Mouse (Mus musculus) lung, embryonic 15.5 days (tissue): Measurements from ENCODE around the gene Bmper. TPM values are rescaled to one million over a fixed set of nuclear protein-coding genes. Genes with fewer than 3 reads are reported as not detected.

Experiments used
- ATAC-seq: fragments of 200-750 bp; cut with Nextera tagmentation; 2 replicates; pipeline ENCODE4 v1.8.0; 2017; ENCODE audit warnings: moderate number of reproducible peaks, borderline replicate concordance; ENCODE audit not compliant: low FRiP score, low TSS enrichment; ENCODE audit errors: extremely low read depth
- H3K27ac ChIP-seq: fragments of 300-500 bp; sonication (generic); 2 replicates; pipeline ENCODE4 v1.5.1; 2015; ENCODE audit warnings: moderate library complexity, mild to moderate bottlenecking, inconsistent platforms
- H3K27me3 ChIP-seq: fragments of 300-500 bp; sonication (generic); 2 replicates; pipeline ENCODE4 v1.6.1; 2015; ENCODE audit warnings: inconsistent platforms
- H3K36me3 ChIP-seq: fragments of 300-500 bp; sonication (generic); 2 replicates; pipeline ENCODE4 v1.6.1; 2015; ENCODE audit warnings: inconsistent platforms
- H3K4me1 ChIP-seq: fragments of 300-500 bp; sonication (generic); 2 replicates; pipeline ENCODE4 v1.6.1; 2015; ENCODE audit warnings: inconsistent platforms
- H3K4me2 ChIP-seq: fragments of 300-500 bp; sonication (generic); 2 replicates; pipeline ENCODE4 v1.6.1; 2015; ENCODE audit warnings: inconsistent platforms, mild to moderate bottlenecking, moderate library complexity
- H3K4me3 ChIP-seq: fragments of 300-500 bp; sonication (generic); 2 replicates; pipeline ENCODE4 v1.5.1; 2015; ENCODE audit warnings: mild to moderate bottlenecking, inconsistent platforms
- H3K9ac ChIP-seq: fragments of 300-500 bp; sonication (generic); 2 replicates; pipeline ENCODE4 v1.6.1; 2015; ENCODE audit warnings: inconsistent platforms
- H3K9me3 ChIP-seq: fragments of 300-500 bp; sonication (generic); 2 replicates; pipeline ENCODE4 v1.6.1; 2016; ENCODE audit warnings: inconsistent platforms
- WGBS: fragments of 180-500 bp; shearing (Covaris S2); methylation state at CpG from one replicate; pipeline ENCODE4 v1.1.7; 2015; 5-methylcytosine and 5-hydroxymethylcytosine counted together
- polyA plus RNA-seq: library from polyadenylated mRNA; unstranded; fragments of >200 nt; fragmentation: Nextera tagmentation; extraction: Ambion mirVana; gene quantifications from 2 replicates; pipeline ENCODE4 v1.2.1, GENCODE M21; 2015

Bmper gene
- polyA plus RNA-seq, 1 experiment from 2014 or later = 26.5 TPM

DNA sequence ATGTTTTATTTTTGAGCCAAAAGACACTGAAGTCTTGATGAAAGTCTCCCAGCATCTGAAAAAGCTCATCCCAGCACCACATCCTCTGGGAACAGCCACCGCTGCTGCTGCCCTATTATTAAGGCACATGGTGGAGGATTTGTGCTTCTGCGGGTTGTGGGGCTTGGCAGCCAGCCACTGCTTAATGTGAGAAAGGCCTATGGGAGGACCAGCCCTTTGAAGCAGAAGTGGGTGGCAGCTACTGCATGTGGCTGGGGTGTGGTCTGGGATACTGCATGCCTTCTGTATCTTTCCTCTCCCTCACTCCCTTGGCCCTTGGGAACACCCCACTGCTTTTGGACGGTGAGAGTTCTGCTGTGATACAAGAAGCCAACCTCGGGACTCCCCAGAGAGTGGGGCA lies 237.8 kb downstream of the Bmper start:
- H3K27ac ChIP-seq = no peak overlapping the region
- no peaks in the 10 kb centered on the region for H3K27me3 ChIP-seq
- H3K4me3 ChIP-seq = no peak overlapping the region
- WGBS = 42% methylated on average over 4 of the region's 4 CpGs
- peaks cover 13% of the 10 kb centered on the region; the same call in 1 of the 2 replicates for H3K4me1 ChIP-seq
- no peak overlapping the region for H3K4me2 ChIP-seq
- H3K9me3 ChIP-seq = no peaks in the 10 kb centered on the region
- ATAC-seq = peak; percentile 62; the same call in 1 of the 2 replicates
- no peaks in the 10 kb centered on the region for H3K36me3 ChIP-seq
- no peak overlapping the region for H3K9ac ChIP-seq

GRCm38 (mm10) chr9:23462949-23463608 lies 240.2 kb downstream of the Bmper start:
- WGBS = 37% methylated on average over 3 of the region's 3 CpGs
- Histone ChIP-seq H3K4me3 (no peak overlapping the region), H3K27ac (no peak overlapping the region), H3K27me3 (no peaks in the 10 kb centered on the region), H3K36me3 (no peaks in the 10 kb centered on the region), H3K4me2 (no peak overlapping the region), H3K4me1 (peaks cover 5% of the 10 kb centered on the region; the same call in 1 of the 2 replicates), H3K9me3 (no peaks in the 10 kb centered on the region), H3K9ac (no peak overlapping the region)
- ATAC-seq = no peak

DNA sequence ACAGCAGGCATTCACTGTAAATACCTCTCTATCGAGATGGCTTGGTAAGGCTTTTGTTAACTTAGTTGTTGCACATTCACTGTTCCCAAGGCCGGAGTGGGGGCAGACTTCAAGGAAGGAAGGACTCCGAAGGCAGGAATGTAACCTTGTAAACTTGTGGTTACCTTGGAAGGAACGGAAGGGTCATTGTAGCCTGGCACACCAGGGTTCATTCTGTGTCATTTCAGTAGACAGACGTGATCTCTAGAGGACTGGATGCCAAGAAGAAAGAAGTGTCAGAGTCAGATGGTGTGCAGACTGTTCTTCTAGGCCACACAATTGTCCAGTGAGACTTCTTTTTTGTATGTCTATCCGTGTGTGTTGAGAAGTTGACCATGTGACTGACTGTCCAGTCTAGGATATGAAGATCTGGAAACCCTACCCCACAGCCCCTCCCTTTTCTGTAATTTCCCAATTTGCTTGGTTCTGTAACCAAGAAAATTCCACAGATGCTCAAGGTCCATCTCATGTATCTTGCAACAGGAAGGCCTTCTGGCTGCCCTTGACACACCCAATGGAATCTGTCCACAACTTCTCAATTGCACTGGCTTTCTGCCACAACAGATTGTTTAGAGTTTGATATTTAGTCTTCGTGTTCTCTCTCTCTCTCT lies 242.2 kb downstream of the Bmper start:
- no peaks in the 10 kb centered on the region for H3K27me3 ChIP-seq
- no peak overlapping the region for H3K9ac ChIP-seq
- no peak overlapping the region for H3K27ac ChIP-seq
- no peaks in the 10 kb centered on the region for H3K9me3 ChIP-seq
- 54% methylated on average over 7 of the region's 7 CpGs for WGBS
- peaks cover 13% of the 10 kb centered on the region; the same call in 1 of the 2 replicates for H3K4me1 ChIP-seq
- peak; percentile 52; the same call in 1 of the 2 replicates for ATAC-seq
- H3K36me3 ChIP-seq = no peaks in the 10 kb centered on the region
- no peak overlapping the region for H3K4me2 ChIP-seq
- no peak overlapping the region for H3K4me3 ChIP-seq

GRCm38 (mm10) chr9:23469886-23470285 lies 247.0 kb downstream of the Bmper start:
- Histone ChIP-seq H3K9ac (no peak overlapping the region), H3K9me3 (no peaks in the 10 kb centered on the region), H3K4me1 (peaks cover 8% of the 10 kb centered on the region; the same call in 1 of the 2 replicates), H3K4me2 (no peak overlapping the region), H3K4me3 (no peak overlapping the region), H3K36me3 (no peaks in the 10 kb centered on the region), H3K27ac (no peak overlapping the region), H3K27me3 (no peaks in the 10 kb centered on the region)
- WGBS = 14% methylated on average over 1 of the region's 1 CpGs
- no peak for ATAC-seq

DNA sequence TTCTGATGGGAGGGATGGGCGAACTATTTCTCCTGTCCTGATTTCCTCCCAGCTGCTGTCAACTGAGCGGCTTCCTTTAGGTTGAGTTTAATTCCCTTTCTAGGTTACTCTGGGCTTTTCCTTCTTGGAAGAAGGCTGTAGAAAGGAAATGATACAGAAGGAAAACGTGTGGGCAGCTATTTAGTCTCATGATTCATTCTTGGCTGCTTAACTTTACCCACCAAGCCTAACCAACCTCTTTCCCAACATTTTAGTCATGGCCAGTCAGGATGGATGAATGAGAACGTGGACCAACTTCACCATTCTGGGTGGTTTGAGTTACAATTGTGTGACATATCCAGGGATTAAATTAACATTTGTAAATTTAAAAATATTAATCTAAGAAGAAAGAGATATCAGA lies 263.0 kb downstream of the Bmper start:
- H3K4me3 ChIP-seq = no peak overlapping the region
- H3K36me3 ChIP-seq = no peaks in the 10 kb centered on the region
- ATAC-seq = no peak
- no peak overlapping the region for H3K27ac ChIP-seq
- H3K9ac ChIP-seq = no peak overlapping the region
- no peaks in the 10 kb centered on the region for H3K27me3 ChIP-seq
- H3K4me2 ChIP-seq = no peak overlapping the region
- no peaks in the 10 kb centered on the region for H3K9me3 ChIP-seq
- 75% methylated on average over 4 of the region's 4 CpGs for WGBS
- H3K4me1 ChIP-seq = no peaks in the 10 kb centered on the region

DNA sequence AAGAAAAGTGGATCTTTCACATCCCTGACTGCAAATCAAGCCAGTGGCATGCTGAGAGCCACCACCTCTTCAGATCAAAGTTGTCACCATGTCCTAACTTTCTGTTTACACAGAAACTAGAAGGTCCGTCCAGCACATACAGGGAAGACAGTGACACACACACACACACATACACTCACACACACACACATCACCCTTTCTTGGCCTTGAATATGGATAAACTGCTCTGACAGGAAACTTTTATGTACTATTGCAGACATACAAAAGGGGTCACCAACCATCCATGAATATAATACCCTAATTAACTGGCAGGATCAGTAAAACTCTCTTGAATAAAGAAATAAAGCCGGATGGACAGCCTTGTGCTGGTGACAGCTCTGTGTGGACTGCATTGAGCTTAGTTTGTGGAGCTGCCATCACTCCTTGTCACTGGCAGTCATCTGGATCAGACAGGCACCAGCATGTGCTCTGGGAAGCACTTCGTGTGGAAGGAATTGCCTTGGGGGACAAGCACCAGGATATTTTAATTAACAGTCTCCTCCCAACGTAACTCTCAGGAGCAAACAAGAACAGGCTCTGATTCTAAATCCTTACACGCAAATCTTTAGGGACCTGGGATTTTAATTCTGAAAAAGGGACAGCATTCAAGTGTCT lies 264.0 kb downstream of the Bmper start:
- ATAC-seq = no peak
- Histone ChIP-seq H3K4me3 (no peak overlapping the region), H3K9ac (no peak overlapping the region), H3K27ac (no peak overlapping the region), H3K9me3 (no peaks in the 10 kb centered on the region), H3K4me2 (no peak overlapping the region), H3K36me3 (no peaks in the 10 kb centered on the region), H3K4me1 (no peaks in the 10 kb centered on the region), H3K27me3 (no peaks in the 10 kb centered on the region)
- WGBS = 46% methylated on average over 5 of the region's 5 CpGs

- Histone ChIP-seq H3K4me3 (no peak overlapping the region), H3K9me3 (no peaks in the 10 kb centered on the region), H3K4me2 (no peak overlapping the region), H3K9ac (no peak overlapping the region), H3K27ac (no peak overlapping the region), H3K36me3 (no peaks in the 10 kb centered on the region), H3K27me3 (no peaks in the 10 kb centered on the region), H3K4me1 (no peaks in the 10 kb centered on the region)
- 75% methylated on average over 5 of the region's 5 CpGs for WGBS
- ATAC-seq = no peak
Measured at GRCm38 (mm10) chr9:23488265-23488664, 265.4 kb downstream of the Bmper start.

- Histone ChIP-seq H3K9ac (no peak overlapping the region), H3K4me2 (no peak overlapping the region), H3K4me1 (no peaks in the 10 kb centered on the region), H3K4me3 (no peak overlapping the region), H3K9me3 (no peaks in the 10 kb centered on the region), H3K27ac (no peak overlapping the region), H3K36me3 (no peaks in the 10 kb centered on the region), H3K27me3 (no peaks in the 10 kb centered on the region)
- 66% methylated on average over 4 of the region's 4 CpGs for WGBS
- no peak for ATAC-seq
Measured at GRCm38 (mm10) chr9:23495400-23495799, 272.5 kb downstream of the Bmper start.

DNA sequence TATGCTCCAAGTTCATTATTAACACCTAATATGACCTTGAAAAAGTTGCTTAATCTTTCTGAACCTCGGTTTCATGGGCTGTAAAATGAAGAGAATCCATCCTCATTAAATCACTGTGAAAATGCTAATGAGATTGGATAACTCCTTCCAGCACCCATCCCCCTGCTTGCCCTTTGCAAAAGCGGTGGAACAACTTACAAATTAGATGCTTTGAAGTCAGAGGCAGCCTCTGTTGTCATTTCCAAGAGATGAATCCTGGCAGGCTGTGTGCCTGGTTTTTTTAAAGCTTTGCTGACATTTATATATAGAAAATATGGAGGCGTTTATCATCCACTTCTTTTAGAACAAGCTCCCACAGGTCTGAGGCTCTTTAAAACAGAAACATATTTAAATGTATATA lies 274.8 kb downstream of the Bmper start:
- Histone ChIP-seq H3K9ac (no peak overlapping the region), H3K9me3 (no peaks in the 10 kb centered on the region), H3K4me3 (no peak overlapping the region), H3K4me1 (no peaks in the 10 kb centered on the region), H3K36me3 (no peaks in the 10 kb centered on the region), H3K27me3 (no peaks in the 10 kb centered on the region), H3K4me2 (no peak overlapping the region), H3K27ac (no peak overlapping the region)
- ATAC-seq = no peak
- WGBS = 27% methylated on average over 3 of the region's 3 CpGs

GRCm38 (mm10) chr9:23533870-23534269 lies 311.0 kb downstream of the Bmper start:
- 24% methylated on average over 1 of the region's 1 CpGs for WGBS

More at GRCm38 (mm10) chr9:23533870-23534269, 311.0 kb downstream of the Bmper start:
- Histone ChIP-seq H3K4me1 (no peaks in the 10 kb centered on the region), H3K27me3 (no peaks in the 10 kb centered on the region), H3K9ac (no peak overlapping the region), H3K27ac (no peak overlapping the region), H3K9me3 (no peaks in the 10 kb centered on the region), H3K36me3 (no peaks in the 10 kb centered on the region), H3K4me3 (no peak overlapping the region), H3K4me2 (no peak overlapping the region)
- ATAC-seq = no peak
